ENCODE assay signal across 8 mouse cellular contexts in genomic region chr7:82173540-82173939, GRCm38 (mm10). TPM values are rescaled to one million over a fixed set of nuclear protein-coding genes. Genes with fewer than 3 reads are reported as not detected.
DNase-seq lines count a peak whose midpoint lies in the region; ATAC-seq and TF ChIP-seq lines count a peak whose summit lies in the region.

Gene Sh3gl3 (plus strand): TSS chr7:82173840.

- TF ChIP-seq CTCF in lung, postnatal 0 days (IDR thresholded peaks at IDR 0.05) = no peak
- TF ChIP-seq CTCF in small intestine, adult 2 months (IDR thresholded peaks at IDR 0.05; ENCODE audit: extremely low read depth, insufficient read length, insufficient replicate concordance, low read depth, low read length) = no peak

- no peak within 1 kb of the TSS for H3K27ac ChIP-seq in lung, postnatal 0 days (ENCODE audit: low read length)
- H3K27ac ChIP-seq in small intestine, adult 2 months (ENCODE audit: insufficient read depth, low read depth, low read length) = no peak within 1 kb of the TSS

- intact Hi-C loops in left cerebral cortex, postnatal 4 days (cut with DNase I) = no loop called here

- TF ChIP-seq EP300 in lung, postnatal 0 days (IDR thresholded peaks at IDR 0.05) = no peak

- no peaks in the 10 kb centered on the region for H3K27me3 ChIP-seq in lung, postnatal 0 days (replicated peaks; ENCODE audit: insufficient read depth, low read length)
- H3K27me3 ChIP-seq in small intestine, adult 2 months (ENCODE audit: control insufficient read depth, insufficient read depth, low read length) = peaks cover 4% of the 10 kb centered on the region; the same call in 1 of the 2 replicates

- no peak within 1 kb of the TSS for H3K9ac ChIP-seq in lung, postnatal 0 days (replicated peaks; ENCODE audit: low read depth)

- peak within 1 kb of the TSS; percentile 38 for H3K4me3 ChIP-seq in lung, postnatal 0 days (ENCODE audit: low read depth, low read length)
- H3K4me3 ChIP-seq in small intestine, adult 2 months (ENCODE audit: low read depth, low read length) = peak within 1 kb of the TSS; percentile 54

- WGBS in lung, postnatal 0 days = 66% methylated on average over 3 of the region's 3 CpGs
- 80% methylated on average over 3 of the region's 3 CpGs for WGBS in small intestine, adult 2 months

- H3K4me1 ChIP-seq in lung, postnatal 0 days (ENCODE audit: insufficient read depth, low read depth, low read length) = no peaks in the 10 kb centered on the region
- H3K4me1 ChIP-seq in small intestine, adult 2 months (ENCODE audit: control insufficient read depth, insufficient read depth, insufficient read length, low read length) = no peaks in the 10 kb centered on the region

- DNase-seq in adrenal gland, postnatal 4 days (ENCODE audit: low spot score in 2 of 2) = no peak
- no peak for DNase-seq in adrenal gland, adult (ENCODE audit: inconsistent age in 2 of 2, low spot score in 1 of 2)
- DNase-seq in lung, postnatal 0 days (ENCODE audit: low spot score) = no peak
- DNase-seq in lung, postnatal 36 days = no peak
- DNase-seq in left cerebral cortex, postnatal 4 days = no peak
- DNase-seq in kidney, postnatal 14 days = no peak
- DNase-seq in right cerebral cortex, postnatal 10 days (ENCODE audit: low spot score in 2 of 2) = no peak

- H3K36me3 ChIP-seq in lung, postnatal 0 days (ENCODE audit: insufficient read depth, low read length) = no peaks in the 10 kb centered on the region
- H3K36me3 ChIP-seq in small intestine, adult 2 months (ENCODE audit: control insufficient read depth, insufficient read depth, low read length) = no peaks in the 10 kb centered on the region

- H3K9me3 ChIP-seq in lung, postnatal 0 days (ENCODE audit: low read length) = no peaks in the 10 kb centered on the region

- ATAC-seq in lung, postnatal 0 days = no peak

- peak within 1 kb of the TSS; percentile 83 for H3K4me2 ChIP-seq in lung, postnatal 0 days (replicated peaks; ENCODE audit: low read depth, low read length)

- no peak for TF ChIP-seq POLR2A in small intestine, adult 2 months (IDR thresholded peaks at IDR 0.05; ENCODE audit: low read depth, low read length)

RNA-seq across cellular contexts. Expression of gene Sh3gl3, which starts in this region (rescaled TPM):
- 10 to 100 TPM; 17.6 to 19.9 TPM for total RNA-seq in adrenal gland, postnatal 4 days (2021)
- polyA plus RNA-seq in lung, postnatal 0 days (2015; fragmentation: Nextera tagmentation; extraction: Ambion mirVana) = 2.5 and 2.6 TPM in 2 replicates
- 10 to 100 TPM; 64.2 to 67.2 TPM for total RNA-seq in left cerebral cortex, postnatal 4 days (2021)
- polyA plus RNA-seq in small intestine, adult 2 months (2012; rRNA removed) = 0.15 and 0.30 TPM in 2 replicates
